Mouse (Mus musculus) liver, embryonic 14 days (tissue): ENCODE results near the gene Arrdc1. TPM values are rescaled to one million over a fixed set of nuclear protein-coding genes. Genes with fewer than 3 reads are reported as not detected.

Experiments used
- polyA plus RNA-seq: library from polyadenylated mRNA; depleted of rRNA; stranded (reverse); fragments of >200 nt; gene quantifications from 2 replicates; pipeline ENCODE4 v1.2.3, GENCODE M21; 2012; rRNA removed

The Arrdc1 gene
- 16.4 and 20.4 TPM in 2 replicates for polyA plus RNA-seq

GRCm38 (mm10) chr2:24935057-24935796 lies at the start of gene Arrdc1:
TSS of gene Arrdc1 (minus strand) at chr2:24935252.

DNA sequence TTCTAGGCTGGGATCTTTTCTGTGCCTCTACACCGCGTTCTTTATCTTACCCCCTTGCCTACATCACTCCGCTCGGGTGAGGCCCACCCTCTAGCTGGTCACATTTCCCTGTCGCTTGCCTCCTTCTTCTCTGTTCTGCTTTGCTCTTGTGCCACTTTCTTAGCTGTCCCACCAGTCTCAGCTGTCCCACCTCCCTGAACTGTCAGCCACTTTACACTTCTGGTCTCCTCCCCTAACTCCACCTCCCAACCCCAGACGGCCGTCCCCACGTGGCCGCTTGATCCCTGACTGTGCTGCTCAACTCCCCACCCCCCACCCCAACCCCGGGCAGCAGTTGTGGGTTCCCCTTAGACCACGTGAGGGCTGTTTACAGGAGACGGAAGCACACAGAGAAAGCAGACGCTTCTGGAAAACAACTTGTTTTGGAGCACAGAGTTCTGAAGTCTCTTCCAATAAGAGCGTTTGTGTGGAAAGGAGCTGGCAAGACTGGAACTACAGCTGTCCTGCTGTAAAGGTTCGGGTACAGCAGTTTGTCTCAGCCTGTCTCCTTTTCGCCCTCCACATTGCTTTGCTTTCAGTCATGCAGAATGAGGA lies 40.7 kb upstream of the Arrdc1 start, which contains the start of gene Pnpla7:
Gene Pnpla7, plus strand, starts transcription at position 330 of the 594 bp plus-strand sequence.

DNA sequence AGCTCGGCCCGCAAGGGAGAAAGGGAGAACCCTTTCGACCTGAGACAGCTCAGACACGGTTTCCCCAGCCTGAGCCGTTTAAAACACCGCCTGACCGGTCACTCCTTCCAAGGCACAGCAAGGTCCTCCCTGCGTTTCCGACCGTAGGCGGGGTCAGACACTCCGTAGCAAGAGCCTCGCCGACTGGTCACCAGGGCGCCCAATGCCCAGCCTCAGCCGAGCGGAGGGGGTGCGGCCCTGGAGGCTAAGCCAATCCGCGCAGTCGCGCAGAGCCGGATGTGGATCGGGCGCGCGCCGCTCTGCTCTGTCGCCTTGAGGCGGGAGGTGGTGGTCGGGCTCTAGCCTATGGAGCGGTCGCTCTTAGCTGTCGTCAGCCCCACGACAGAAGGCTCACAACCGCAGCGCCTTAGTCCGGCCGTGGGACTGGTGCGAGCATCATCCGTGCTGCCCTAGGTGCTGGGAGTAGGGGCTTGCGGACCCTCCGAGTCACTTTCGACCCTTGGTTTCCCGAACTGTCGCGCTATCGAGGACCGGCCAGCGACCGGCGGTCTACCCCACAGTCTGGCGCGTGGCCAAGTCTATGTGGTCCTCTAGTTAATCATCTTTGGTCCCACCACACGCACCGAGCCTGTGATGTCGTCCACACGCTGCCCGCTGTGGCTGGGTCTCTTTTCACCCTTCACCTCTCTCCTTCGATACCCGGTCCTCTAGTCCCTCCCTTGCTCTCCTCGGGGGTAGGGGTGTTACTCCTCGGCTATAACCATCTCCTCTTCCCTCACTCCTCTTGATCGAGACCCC lies 40.1 kb upstream of the Arrdc1 start, which contains the start of gene Mrpl41:
Gene Mrpl41, minus strand, starts transcription at position 193 of the 798 bp plus-strand sequence.

DNA sequence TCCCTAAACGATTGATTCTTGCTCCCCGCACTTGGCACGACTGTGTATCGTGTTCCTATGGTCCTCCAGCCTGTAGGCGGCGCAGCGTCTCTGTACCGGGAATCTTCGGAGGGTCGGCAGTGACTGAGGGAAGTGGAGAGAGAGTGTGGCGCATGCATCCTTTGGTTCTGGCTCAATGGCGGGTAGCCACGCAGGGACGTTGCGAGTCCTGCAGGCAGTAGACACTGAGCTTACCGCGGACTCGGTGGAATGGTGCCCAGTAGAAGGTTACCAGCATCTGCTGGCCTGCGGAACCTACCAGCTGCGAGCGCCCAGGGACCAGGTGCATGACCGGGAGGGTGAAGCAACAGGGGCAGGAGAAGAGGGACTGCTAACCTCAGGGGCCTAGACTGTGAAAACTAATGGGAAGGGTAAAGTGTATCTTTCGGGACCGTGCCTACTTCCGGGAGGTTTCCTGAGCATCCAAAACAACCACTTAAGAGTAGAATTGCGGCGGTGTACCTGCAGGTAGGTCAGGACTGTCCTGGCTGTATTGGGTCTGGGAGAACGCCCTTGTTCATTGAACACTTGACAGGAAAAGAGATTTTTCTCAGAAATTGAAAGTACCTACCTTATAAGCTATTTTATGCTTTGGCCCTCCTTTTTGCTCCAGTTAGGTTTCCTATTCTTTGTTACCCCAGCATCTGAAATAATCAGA lies 27.4 kb upstream of the Arrdc1 start, which contains the start of gene Dph7:
Gene Dph7, plus strand, starts transcription at position 97 of the 697 bp plus-strand sequence.

GRCm38 (mm10) chr2:24949421-24950188 lies 14.6 kb upstream of the Arrdc1 start, which contains the start of gene Zmynd19:
TSS of gene Zmynd19 (plus strand) at chr2:24949792.

GRCm38 (mm10) chr2:24918930-24919838 lies 15.9 kb downstream of the Arrdc1 start, which contains the start of gene Ehmt1:
TSS of gene Ehmt1 (minus strand) at chr2:24919614.

Other genes with a start within 250 kb of the Arrdc1 start
- gene Cacna1b, start 172.1 kb downstream of the Arrdc1 start, polyA plus RNA-seq: 0.01 and 0.03 TPM in 2 replicates
- gene Ehmt1, start 15.6 kb downstream of the Arrdc1 start, polyA plus RNA-seq: 13.7 and 15.8 TPM in 2 replicates
- gene Zmynd19, start 14.5 kb upstream of the Arrdc1 start, polyA plus RNA-seq: 16.2 and 18.4 TPM in 2 replicates
- 8.5 TPM in 2 replicates for gene Dph7, start 27.1 kb upstream of the Arrdc1 start, polyA plus RNA-seq
- 49.6 and 55.1 TPM in 2 replicates for gene Mrpl41, start 39.8 kb upstream of the Arrdc1 start, polyA plus RNA-seq
- gene Pnpla7, start 40.8 kb upstream of the Arrdc1 start, polyA plus RNA-seq: 9.3 and 10.1 TPM in 2 replicates
- gene Nsmf, start 119.1 kb upstream of the Arrdc1 start, polyA plus RNA-seq: 9.4 and 9.6 TPM in 2 replicates
- gene Entpd8, start 145.1 kb upstream of the Arrdc1 start, polyA plus RNA-seq: 4.1 and 5.2 TPM in 2 replicates
- 1.2 and 1.5 TPM in 2 replicates for gene Noxa1, start 159.9 kb upstream of the Arrdc1 start, polyA plus RNA-seq
- gene Nrarp, start 245.5 kb upstream of the Arrdc1 start, polyA plus RNA-seq: 3.4 and 4.2 TPM in 2 replicates